Mouse (Mus musculus) hindbrain, embryonic 13.5 days (tissue): ENCODE results near the gene Gm10024. TPM values are rescaled to one million over a fixed set of nuclear protein-coding genes. Genes with fewer than 3 reads are reported as not detected.
"Not testable (repeated sequence)": the region's sequence is repeated elsewhere in the genome, so short reads cannot be mapped to it uniquely, and the experiment has no call there.

Source experiments
- ATAC-seq: fragments of 200-750 bp; cut with Nextera tagmentation; 2 replicates; pipeline ENCODE4 v1.8.0; 2017; ENCODE audit warnings: moderate TSS enrichment; ENCODE audit not compliant: low FRiP score
- H3K27ac ChIP-seq: fragments of 300-500 bp; sonication (generic); 2 replicates; pipeline ENCODE4 v1.5.1; 2015; ENCODE audit warnings: inconsistent platforms, mild to moderate bottlenecking, moderate library complexity
- H3K27me3 ChIP-seq: fragments of 300-500 bp; sonication (generic); 2 replicates; pipeline ENCODE4 v1.6.1; 2015; ENCODE audit warnings: mild to moderate bottlenecking, inconsistent platforms
- H3K36me3 ChIP-seq: fragments of 300-500 bp; sonication (generic); 2 replicates; pipeline ENCODE4 v1.6.1; 2015; ENCODE audit warnings: mild to moderate bottlenecking, inconsistent platforms
- H3K4me1 ChIP-seq: fragments of 300-500 bp; sonication (generic); replicated peaks from 2 replicates; pipeline ENCODE4 v1.6.1; 2015; ENCODE audit warnings: inconsistent platforms
- H3K4me2 ChIP-seq: fragments of 300-500 bp; sonication (generic); 2 replicates; pipeline ENCODE4 v1.6.1; 2015; ENCODE audit warnings: inconsistent platforms, mild to moderate bottlenecking, moderate library complexity
- H3K4me3 ChIP-seq: fragments of 300-500 bp; sonication (generic); 2 replicates; pipeline ENCODE4 v1.5.1; 2015; ENCODE audit warnings: mild to moderate bottlenecking, inconsistent platforms
- H3K9ac ChIP-seq: fragments of 300-500 bp; sonication (generic); 2 replicates; pipeline ENCODE4 v1.6.1; 2015; ENCODE audit warnings: mild to moderate bottlenecking, inconsistent platforms
- H3K9me3 ChIP-seq: fragments of 300-500 bp; sonication (generic); 2 replicates; pipeline ENCODE4 v1.6.1; 2016; ENCODE audit warnings: inconsistent platforms
- WGBS: fragments of 180-500 bp; shearing (Covaris S2); methylation state at CpG from one replicate; pipeline ENCODE4 v1.1.7; 2015; 5-methylcytosine and 5-hydroxymethylcytosine counted together
- polyA plus RNA-seq: library from polyadenylated mRNA; unstranded; fragments of >200 nt; fragmentation: Nextera tagmentation; extraction: Ambion mirVana; gene quantifications from 2 replicates; pipeline ENCODE4 v1.2.1, GENCODE M21; 2015

The Gm10024 gene
- polyA plus RNA-seq, 1 experiment from 2014 or later: not detected

GRCm38 (mm10) chr10:77741924-77742688 is 30.8 kb downstream of the Gm10024 start, which contains the start of gene Gm18596:
TSS of gene Gm18596 (minus strand) at chr10:77742638.
- ATAC-seq, H3K4me1 ChIP-seq, H3K9ac ChIP-seq, H3K27me3 ChIP-seq, H3K4me2 ChIP-seq, H3K4me3 ChIP-seq, H3K36me3 ChIP-seq, H3K9me3 ChIP-seq: not testable (repeated sequence)
- WGBS: 51% methylated on average over 5 of the region's 5 CpGs
- H3K27ac ChIP-seq: 0 out of 2 replicates have a peak within 1 kb of the TSS, but pooled peaks have one; percentile 30

- not testable (repeated sequence) for H3K9ac ChIP-seq
- 86% methylated on average over 1 of the region's 1 CpGs for WGBS
Measured at GRCm38 (mm10) chr10:77750686-77751085, 39.4 kb downstream of the Gm10024 start.

GRCm38 (mm10) chr10:77751254-77751653 is 40.0 kb downstream of the Gm10024 start, which contains the start of gene Gm9736:
TSS of gene Gm9736 (minus strand) at chr10:77751354.
- H3K36me3 ChIP-seq, H3K4me2 ChIP-seq, ATAC-seq, H3K9me3 ChIP-seq, H3K4me3 ChIP-seq, H3K4me1 ChIP-seq, H3K9ac ChIP-seq, H3K27me3 ChIP-seq, H3K27ac ChIP-seq: not testable (repeated sequence)
- 76% methylated on average over 1 of the region's 1 CpGs for WGBS

More at GRCm38 (mm10) chr10:77750686-77751085, 39.4 kb downstream of the Gm10024 start:
- not testable (repeated sequence) for H3K4me1 ChIP-seq, H3K27me3 ChIP-seq, H3K4me2 ChIP-seq, H3K27ac ChIP-seq, H3K9me3 ChIP-seq, ATAC-seq, H3K36me3 ChIP-seq, H3K4me3 ChIP-seq

DNA sequence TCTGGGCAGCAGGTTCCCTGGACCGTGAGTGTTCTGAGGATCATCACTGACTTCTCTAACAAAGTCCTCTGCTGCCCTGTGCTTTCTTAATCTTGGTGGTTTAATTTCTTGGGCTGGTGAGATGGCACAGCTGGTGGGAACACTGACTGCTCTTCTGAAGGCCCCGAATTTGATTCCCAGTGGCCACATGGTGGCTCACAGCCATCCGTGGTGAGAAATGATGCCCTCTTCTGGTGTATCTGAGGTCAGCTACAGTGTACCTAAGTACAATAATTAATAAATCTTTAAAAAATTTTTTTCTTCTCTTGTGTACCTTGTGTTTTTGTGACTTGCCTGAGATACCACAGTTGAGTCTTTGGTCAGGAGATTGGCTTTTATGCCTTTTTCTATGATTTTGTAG is 41.1 kb downstream of the Gm10024 start:
- 63% methylated on average over 3 of the region's 3 CpGs for WGBS
- H3K27me3 ChIP-seq, H3K4me2 ChIP-seq, ATAC-seq, H3K4me1 ChIP-seq, H3K36me3 ChIP-seq, H3K9me3 ChIP-seq, H3K27ac ChIP-seq, H3K4me3 ChIP-seq, H3K9ac ChIP-seq: not testable (repeated sequence)

GRCm38 (mm10) chr10:77753448-77753847 is 42.2 kb downstream of the Gm10024 start:
- no peak overlapping the region for H3K27ac ChIP-seq
- no peak overlapping the region for H3K4me2 ChIP-seq
- H3K4me1 ChIP-seq: no peaks in the 10 kb centered on the region
- no peak overlapping the region for H3K4me3 ChIP-seq
- H3K36me3 ChIP-seq: no peaks in the 10 kb centered on the region
- ATAC-seq: no peak
- no peaks in the 10 kb centered on the region for H3K27me3 ChIP-seq
- no peaks in the 10 kb centered on the region for H3K9me3 ChIP-seq
- no peak overlapping the region for H3K9ac ChIP-seq

DNA sequence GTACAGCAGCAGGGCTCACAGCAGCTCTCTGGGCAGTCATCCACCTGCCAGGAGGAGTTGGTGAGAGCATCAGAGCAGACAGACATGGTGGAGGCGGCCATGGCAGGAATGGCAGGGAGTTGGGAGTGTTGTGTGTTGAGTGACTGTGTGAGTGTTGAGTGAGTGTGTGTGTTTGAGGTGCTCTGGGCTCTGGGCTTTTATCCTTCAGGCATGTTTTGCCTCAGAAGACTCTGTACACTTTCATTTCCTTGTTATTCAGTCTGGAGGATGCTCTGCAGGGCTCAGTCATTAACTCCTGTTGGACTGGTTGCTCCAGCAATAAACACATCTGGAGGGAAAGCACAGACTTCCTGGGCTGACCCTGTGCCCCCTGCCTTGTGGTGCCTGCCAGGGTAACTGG is 48.3 kb downstream of the Gm10024 start, which contains the start of gene Gm3233:
Gm3233 (minus strand) TSS at position 101 of the 400 bp plus-strand sequence.
- not testable (repeated sequence) for H3K4me2 ChIP-seq, ATAC-seq, H3K27me3 ChIP-seq, H3K9ac ChIP-seq, H3K9me3 ChIP-seq, H3K27ac ChIP-seq, H3K4me1 ChIP-seq, H3K4me3 ChIP-seq, H3K36me3 ChIP-seq
- no CpG with 5 or more reads among the region's 1 CpGs for whole genome bisulfite sequencing

Other genes with a start within 250 kb of the Gm10024 start
- 41.2 and 41.8 TPM in 2 replicates for gene Fam207a, start 195.7 kb upstream of the Gm10024 start, polyA plus RNA-seq
- gene Itgb2, start 181.2 kb upstream of the Gm10024 start, polyA plus RNA-seq: 0.67 and 0.90 TPM in 2 replicates
- 69.0 and 71.9 TPM in 2 replicates for gene Pttg1ip, start 129.7 kb upstream of the Gm10024 start, polyA plus RNA-seq
- 271 and 274 TPM in 2 replicates for gene Sumo3, start 105.4 kb upstream of the Gm10024 start, polyA plus RNA-seq
- gene Gm49325, start 105.3 kb upstream of the Gm10024 start, polyA plus RNA-seq: 2.1 and 3.4 TPM in 2 replicates
- gene Ube2g2, start 89.2 kb upstream of the Gm10024 start, polyA plus RNA-seq: 94.5 and 95.0 TPM in 2 replicates
- gene Tspear, start 24.9 kb upstream of the Gm10024 start, polyA plus RNA-seq: 0.74 and 0.82 TPM in 2 replicates
- not detected in 2 replicates for gene Gm19402, start 20.7 kb upstream of the Gm10024 start, polyA plus RNA-seq
- not detected in 2 replicates for gene Gm9508, start 14.2 kb upstream of the Gm10024 start, polyA plus RNA-seq
- gene Gm10272, start 4.8 kb upstream of the Gm10024 start, polyA plus RNA-seq: not detected in 2 replicates
- not detected in 2 replicates for gene Gm10142, start 4.3 kb downstream of the Gm10024 start, polyA plus RNA-seq
- not detected in 2 replicates for gene Krtap12-1, start 9.1 kb downstream of the Gm10024 start, polyA plus RNA-seq
- gene Gm10100, start 15.0 kb downstream of the Gm10024 start, polyA plus RNA-seq: not detected in 2 replicates
- not detected in 2 replicates for gene Gm18596, start 31.2 kb downstream of the Gm10024 start, polyA plus RNA-seq
- not detected in 2 replicates for gene Gm9736, start 39.9 kb downstream of the Gm10024 start, polyA plus RNA-seq
- gene Gm3233, start 48.2 kb downstream of the Gm10024 start, polyA plus RNA-seq: not detected in 2 replicates
- not detected in 2 replicates for gene Gm3238, start 59.9 kb downstream of the Gm10024 start, polyA plus RNA-seq
- gene Gm7138, start 65.5 kb downstream of the Gm10024 start, polyA plus RNA-seq: not detected in 2 replicates
- gene Gm3250, start 71.1 kb downstream of the Gm10024 start, polyA plus RNA-seq: not detected in 2 replicates
- gene Gm7137, start 76.7 kb downstream of the Gm10024 start, polyA plus RNA-seq: not detected in 2 replicates
- not detected in 2 replicates for gene Gm9639, start 83.6 kb downstream of the Gm10024 start, polyA plus RNA-seq
- not detected in 2 replicates for gene Gm19668, start 87.7 kb downstream of the Gm10024 start, polyA plus RNA-seq
- not detected in 2 replicates for gene Gm9507, start 100.4 kb downstream of the Gm10024 start, polyA plus RNA-seq
- gene Gm2696, start 103.2 kb downstream of the Gm10024 start, polyA plus RNA-seq: not detected in 2 replicates
- gene Krtap10-4, start 115.6 kb downstream of the Gm10024 start, polyA plus RNA-seq: not detected in 2 replicates
- gene Krtap10-10, start 124.5 kb downstream of the Gm10024 start, polyA plus RNA-seq: not detected in 2 replicates
- not detected in 2 replicates for gene Gm36176, start 135.3 kb downstream of the Gm10024 start, polyA plus RNA-seq
- not detected in 2 replicates for gene Gm10318, start 141.4 kb downstream of the Gm10024 start, polyA plus RNA-seq
- not detected in 2 replicates for gene Gm3285, start 150.5 kb downstream of the Gm10024 start, polyA plus RNA-seq
- 12.5 and 14.0 TPM in 2 replicates for gene Lrrc3, start 191.1 kb downstream of the Gm10024 start, polyA plus RNA-seq